Mouse (Mus musculus): ENCODE results near the gene Cntn1. TPM values are rescaled to one million over a fixed set of nuclear protein-coding genes. Genes with fewer than 3 reads are reported as not detected.
A peak's percentile ranks its signal among the peaks of the same experiment; 100 is the strongest.

Gene Cntn1
- total RNA-seq, 2 experiments from 2014 or later: 285 to 319 TPM

- intact Hi-C loops (cut with DNase I): no loop called here
- DNase-seq: no peak
Observed at GRCm38 (mm10) chr15:92132936-92133335, 82.0 kb downstream of the Cntn1 start.

DNA sequence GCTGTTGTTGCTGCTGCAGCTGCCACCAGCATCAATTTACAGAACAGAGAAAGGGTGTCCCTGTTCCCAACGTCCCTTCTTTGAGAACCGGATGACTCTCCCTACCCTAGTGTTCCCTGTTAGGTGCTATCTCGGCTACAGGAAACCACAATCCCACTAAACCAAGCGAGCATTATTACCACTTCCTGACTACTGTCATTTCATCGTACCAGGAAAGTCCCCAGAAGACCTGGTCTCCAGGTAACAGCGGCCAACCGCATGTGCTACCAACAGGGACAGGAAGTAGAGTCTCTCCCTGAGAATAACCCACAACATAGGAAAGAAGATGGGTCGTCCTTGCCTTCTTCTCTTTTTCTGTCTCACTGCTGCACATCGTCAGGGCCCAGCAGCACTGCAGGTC, 83.3 kb downstream of the Cntn1 start:
- DNase-seq: no peak
- intact Hi-C loops (cut with DNase I): no loop called here

DNA sequence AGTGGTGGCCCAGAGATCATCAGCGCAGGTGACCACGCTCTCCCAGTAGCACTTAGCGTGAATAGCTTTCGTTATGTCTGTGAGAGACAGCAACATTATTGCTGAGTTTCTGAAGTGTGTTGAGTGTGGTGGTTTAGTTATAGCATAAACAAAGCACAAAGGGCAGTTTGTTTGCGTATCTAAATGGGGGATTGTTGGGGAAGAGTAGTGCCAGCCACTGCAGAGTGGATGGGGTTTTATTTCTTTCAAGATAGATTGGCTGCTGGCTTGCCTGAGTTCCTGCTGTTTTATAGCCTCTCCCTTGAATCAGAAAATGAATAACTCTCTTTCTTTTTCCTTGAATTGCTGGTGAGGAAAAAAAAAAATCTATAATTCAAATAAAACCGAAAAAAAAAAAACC, 86.1 kb downstream of the Cntn1 start:
- intact Hi-C loops (cut with DNase I): no loop called here
- DNase-seq: no peak

- peak; percentile 38 for DNase-seq
Observed at GRCm38 (mm10) chr15:92141972-92142371, 91.0 kb downstream of the Cntn1 start.

GRCm38 (mm10) chr15:92154921-92155320, 104.0 kb downstream of the Cntn1 start:
- DNase-seq: no peak
- intact Hi-C loops (cut with DNase I): no loop called here

More at GRCm38 (mm10) chr15:92141972-92142371, 91.0 kb downstream of the Cntn1 start:
- intact Hi-C loops (cut with DNase I): no loop called here

GRCm38 (mm10) chr15:92160855-92161162, 109.8 kb downstream of the Cntn1 start:
- DNase-seq: peak; percentile 8
- intact Hi-C loops (cut with DNase I): no loop called here

GRCm38 (mm10) chr15:92161163-92162025, 110.4 kb downstream of the Cntn1 start:
- intact Hi-C loops (cut with DNase I): no loop called here
- DNase-seq: peak; percentile 59

DNA sequence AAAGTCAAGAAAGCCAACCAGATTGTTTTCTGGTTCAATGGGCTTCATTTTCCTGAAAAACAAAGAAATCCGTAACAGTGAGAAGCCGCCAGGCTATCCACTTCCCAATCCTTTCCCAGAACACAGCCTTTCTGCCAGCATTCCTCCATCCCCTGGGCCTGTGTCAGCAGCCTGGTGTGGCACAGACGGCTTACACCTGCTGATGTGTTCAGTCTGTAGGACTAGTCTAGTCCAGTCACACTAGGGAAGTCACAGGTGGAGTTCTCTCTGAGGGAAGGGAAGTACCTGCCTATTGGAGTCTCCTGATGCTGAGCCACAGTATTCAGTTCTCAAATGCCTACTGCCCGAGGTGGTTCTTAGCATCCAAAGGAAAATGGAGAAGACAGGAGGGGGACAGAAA, 111.9 kb downstream of the Cntn1 start:
- DNase-seq: no peak
- intact Hi-C loops (cut with DNase I): no loop called here

DNA sequence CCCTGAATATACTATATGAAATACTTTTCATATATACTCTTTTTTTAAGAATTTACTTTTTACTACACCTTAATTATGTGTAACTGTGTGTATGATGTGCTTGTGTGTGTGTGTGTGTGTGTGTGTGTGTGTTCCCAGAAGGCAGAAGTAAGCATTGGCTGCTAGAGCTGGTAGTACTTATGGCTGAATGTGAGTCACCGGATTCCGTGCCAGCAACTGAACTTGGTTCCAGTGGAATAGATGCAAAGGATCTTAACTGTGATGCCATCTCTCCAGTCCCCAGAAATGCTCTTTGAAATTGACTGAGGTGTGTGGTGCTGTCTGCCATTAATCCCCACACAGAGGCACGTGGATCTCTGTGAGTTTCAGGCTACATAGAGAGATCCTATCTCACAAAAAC, 113.2 kb downstream of the Cntn1 start:
- intact Hi-C loops (cut with DNase I): no loop called here
- DNase-seq: no peak

DNA sequence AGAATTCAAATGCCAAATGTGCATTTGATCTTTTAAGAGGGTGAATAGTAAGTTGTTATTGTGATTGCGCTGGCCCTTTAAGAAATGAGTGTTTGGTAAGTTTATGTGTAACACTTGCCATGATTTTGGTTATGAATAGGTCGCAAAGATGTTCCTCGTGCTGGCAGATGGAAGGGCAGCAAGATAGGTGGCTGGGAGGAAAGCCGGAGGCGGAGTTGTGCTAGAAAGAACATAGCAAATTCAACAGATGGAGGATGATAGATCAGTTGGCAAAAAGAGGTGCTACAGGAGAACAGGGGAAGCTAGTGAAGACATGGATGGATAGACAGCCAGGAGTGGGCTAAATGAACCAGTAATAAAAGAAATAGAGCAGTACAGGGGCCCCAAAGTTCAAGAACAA, 115.3 kb downstream of the Cntn1 start:
- peak; percentile 43 for DNase-seq
- intact Hi-C loops (cut with DNase I): no loop called here

DNA sequence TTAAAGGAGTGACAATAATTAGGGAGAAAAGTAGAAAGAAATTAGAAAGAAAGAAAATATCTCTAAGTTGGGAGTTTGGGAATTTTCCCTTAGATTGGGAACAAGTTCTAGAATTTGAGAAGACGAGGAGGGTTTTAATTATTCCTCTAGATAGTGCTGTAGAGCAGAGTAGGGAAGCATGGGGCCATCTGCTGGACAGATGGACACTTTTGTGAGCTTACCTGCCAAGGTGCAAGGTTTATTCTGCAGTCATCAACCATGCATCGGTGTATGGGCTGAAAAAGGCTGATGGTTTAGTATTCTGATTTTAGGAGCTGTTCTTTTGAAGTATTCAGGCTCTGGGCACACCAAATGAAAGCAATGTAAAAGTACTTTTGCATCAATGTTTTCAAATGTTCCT, 124.8 kb downstream of the Cntn1 start:
- intact Hi-C loops (cut with DNase I): no loop called here
- DNase-seq: no peak

- intact Hi-C loops (cut with DNase I): no loop called here
- DNase-seq: no peak
Observed at GRCm38 (mm10) chr15:92177413-92177812, 126.4 kb downstream of the Cntn1 start.

- DNase-seq: no peak
- intact Hi-C loops (cut with DNase I): no loop called here
Observed at GRCm38 (mm10) chr15:92185484-92185883, 134.5 kb downstream of the Cntn1 start.

- peak; percentile 63 for DNase-seq
- intact Hi-C loops (cut with DNase I): no loop called here
Observed at GRCm38 (mm10) chr15:92190000-92190399, 139.0 kb downstream of the Cntn1 start.

DNA sequence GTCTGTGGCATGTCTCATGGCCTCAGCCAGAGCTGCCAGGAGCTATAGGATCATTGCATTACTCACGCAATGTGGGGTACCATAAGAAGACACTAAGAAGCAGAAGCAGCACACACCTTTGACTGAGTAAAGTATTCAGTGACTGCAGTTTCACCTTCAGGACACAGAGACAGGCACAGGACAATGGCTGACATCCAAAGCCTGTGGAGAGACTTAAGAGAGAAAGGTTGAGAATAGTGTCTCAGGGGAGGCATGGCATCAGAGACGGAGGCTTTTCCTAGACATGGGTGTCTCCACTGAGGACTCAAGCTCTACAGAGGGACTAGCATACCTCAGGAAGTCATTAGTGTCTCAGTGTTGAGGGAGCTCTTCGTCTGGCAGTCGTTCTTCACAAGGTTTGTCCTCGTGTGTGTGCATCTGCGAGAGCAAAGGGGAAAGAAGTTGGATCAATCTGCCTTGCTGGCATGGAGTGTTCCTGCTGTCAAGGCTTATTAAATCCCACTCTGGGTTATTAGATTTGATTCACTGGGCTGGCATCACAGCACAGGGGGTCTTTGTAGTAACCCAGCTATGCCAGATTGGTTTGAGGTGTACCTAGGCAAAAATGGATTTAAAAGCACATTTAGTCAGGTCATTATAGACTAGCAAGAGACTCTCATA, 149.5 kb downstream of the Cntn1 start:
- DNase-seq: peak; percentile 73
- intact Hi-C loops (cut with DNase I): no loop called here

- no peak for DNase-seq
- intact Hi-C loops (cut with DNase I): no loop called here
Observed at GRCm38 (mm10) chr15:92206695-92207094, 155.7 kb downstream of the Cntn1 start.

DNA sequence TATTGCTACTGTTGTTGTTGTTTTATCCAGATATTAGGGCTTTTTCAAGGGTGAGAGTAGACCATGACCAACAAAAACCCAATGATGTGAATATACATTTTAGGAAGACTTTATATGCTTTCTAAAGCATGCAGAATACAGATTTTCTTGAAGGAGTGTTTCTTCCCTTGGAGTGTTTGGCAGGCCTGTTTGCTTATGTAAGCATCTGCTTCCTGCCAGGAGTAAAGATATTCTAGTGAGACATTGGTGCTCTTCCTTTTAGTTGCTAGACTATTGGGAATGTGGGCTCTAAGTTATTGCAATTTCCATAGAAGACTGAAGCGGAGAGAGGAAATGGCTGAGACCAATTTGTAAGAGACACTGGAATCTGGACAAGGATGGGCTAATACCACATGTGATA, 158.8 kb downstream of the Cntn1 start:
- no peak for DNase-seq
- intact Hi-C loops (cut with DNase I): no loop called here

DNA sequence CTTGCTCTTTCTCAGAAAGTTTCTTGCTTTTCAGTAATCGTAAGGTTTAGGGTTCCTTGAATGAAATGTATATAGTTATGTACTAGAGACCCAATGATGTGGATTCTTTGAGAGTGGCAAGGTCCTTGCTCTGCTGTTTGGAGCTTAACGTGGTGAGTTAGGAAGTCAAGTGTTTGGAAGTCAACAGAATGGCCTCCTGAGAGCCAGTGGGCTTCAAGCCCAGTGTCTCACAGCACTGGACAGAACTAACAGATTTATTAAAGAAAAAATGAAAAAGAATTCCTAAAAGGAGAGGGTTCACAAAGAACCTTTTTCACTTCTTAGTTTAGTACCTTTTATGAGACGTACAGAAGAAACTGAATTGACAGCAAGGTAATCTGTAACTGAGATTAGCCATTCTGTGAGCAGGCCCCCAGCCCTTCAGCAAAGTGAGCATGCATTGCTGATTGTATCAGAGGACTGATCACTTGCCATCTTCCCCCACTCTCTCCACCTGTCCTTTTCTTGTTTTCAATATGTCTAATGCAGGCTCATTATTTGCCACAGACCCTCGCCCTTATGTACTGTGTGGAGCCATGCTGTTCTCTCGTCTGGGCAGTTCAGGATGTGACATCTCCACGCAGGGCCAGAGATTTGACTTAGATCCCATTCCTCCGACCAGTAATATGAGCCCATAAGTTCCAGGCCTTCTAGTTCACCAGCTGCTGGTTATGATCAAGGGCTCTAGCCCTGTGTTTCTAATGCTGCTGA, 159.7 kb downstream of the Cntn1 start:
- peak; percentile 27 for DNase-seq
- intact Hi-C loops (cut with DNase I): no loop called here

DNA sequence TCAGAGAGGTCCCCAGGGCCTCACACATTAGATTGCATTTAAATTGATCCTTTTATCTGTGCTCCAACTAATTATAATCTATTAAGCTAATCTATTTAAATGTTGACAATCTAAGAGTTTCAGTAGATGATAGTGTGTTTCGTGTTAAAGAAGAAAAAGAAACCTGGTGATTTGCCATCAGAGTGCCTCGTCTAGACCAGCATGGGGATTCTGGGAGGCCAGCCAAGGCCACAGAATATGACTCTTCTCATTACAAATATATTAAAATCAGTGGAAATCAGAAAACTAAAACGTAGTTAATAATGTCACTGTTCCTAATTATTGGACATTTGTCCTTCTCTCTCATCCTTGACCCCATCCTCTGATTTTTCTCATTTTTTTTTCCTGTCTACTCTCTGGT, 164.9 kb downstream of the Cntn1 start:
- DNase-seq: peak; percentile 29
- intact Hi-C loops (cut with DNase I): no loop called here

GRCm38 (mm10) chr15:92221446-92221845, 170.5 kb downstream of the Cntn1 start:
- intact Hi-C loops (cut with DNase I): no loop called here
- DNase-seq: no peak

GRCm38 (mm10) chr15:92231386-92231785, 180.4 kb downstream of the Cntn1 start:
- no peak for DNase-seq
- intact Hi-C loops (cut with DNase I): loop anchor here (5.0 to 10.0 kb wide), 3 partner anchors 177 to 449 kb away; partner anchors contain the start of gene Cntn1

Measured in left cerebral cortex, postnatal 4 days (tissue).